Mouse (Mus musculus) layer of hippocampus, adult 2 months (tissue): ENCODE measurements around the gene Abtb2. TPM values are rescaled to one million over a fixed set of nuclear protein-coding genes. Genes with fewer than 3 reads are reported as not detected.

Source experiments
- DNase-seq, 2 experiments: peaks; one replicate each; pipeline ENCODE4 v3.0.0; 2022; ENCODE audit warnings: low spot score in 2 of 2
- H3K27ac ChIP-seq: fragments of 200-600 bp; 2 replicates; pipeline ENCODE4 v1.8.1; 2022
- H3K4me3 ChIP-seq: fragments of 200-600 bp; 2 replicates; pipeline ENCODE4 v1.8.1; 2022; ENCODE audit warnings: mild to moderate bottlenecking
- CTCF ChIP-seq: fragments of 200-600 bp; conservative IDR thresholded peaks from 2 replicates; pipeline ENCODE4 v1.8.1; 2022; ENCODE audit warnings: antibody characterized with exemption, mild to moderate bottlenecking, moderate library complexity
- total RNA-seq, 2 experiments: library from RNA; stranded (reverse); gene quantifications; 2 replicates each; pipeline ENCODE4 v1.2.3; 2021

The Abtb2 gene
- total RNA-seq, 2 experiments from 2014 or later: 9.5 to 10.3 TPM

- DNase-seq: no peak
- TF ChIP-seq CTCF: no peak
- no peak overlapping the region for H3K27ac ChIP-seq
- H3K4me3 ChIP-seq: no peak overlapping the region
Measured at GRCm38 (mm10) chr2:103691278-103691677, 125.2 kb downstream of the Abtb2 start.

- H3K4me3 ChIP-seq: no peak overlapping the region
- H3K27ac ChIP-seq: no peak overlapping the region
- DNase-seq: no peak
- no peak for TF ChIP-seq CTCF
Measured at GRCm38 (mm10) chr2:103692810-103693209, 126.7 kb downstream of the Abtb2 start.

- no peak for TF ChIP-seq CTCF
- DNase-seq: no peak
- no peak overlapping the region for H3K4me3 ChIP-seq
- H3K27ac ChIP-seq: no peak overlapping the region
Measured at GRCm38 (mm10) chr2:103694777-103695563, 128.9 kb downstream of the Abtb2 start.

- H3K4me3 ChIP-seq: no peak overlapping the region
- no peak for TF ChIP-seq CTCF
- no peak overlapping the region for H3K27ac ChIP-seq
- no peak for DNase-seq
Measured at GRCm38 (mm10) chr2:103696177-103696576, 130.1 kb downstream of the Abtb2 start.

GRCm38 (mm10) chr2:103700514-103700913 lies 134.4 kb downstream of the Abtb2 start:
- no peak for DNase-seq
- H3K4me3 ChIP-seq: no peak overlapping the region
- peak; percentile 67 for TF ChIP-seq CTCF
- no peak overlapping the region for H3K27ac ChIP-seq

GRCm38 (mm10) chr2:103703336-103703735 lies 137.2 kb downstream of the Abtb2 start:
- DNase-seq: no peak
- TF ChIP-seq CTCF: no peak
- Histone ChIP-seq H3K27ac (no peak overlapping the region), H3K4me3 (no peak overlapping the region)

GRCm38 (mm10) chr2:103703865-103704264 lies 137.8 kb downstream of the Abtb2 start:
- DNase-seq: no peak
- no peak for TF ChIP-seq CTCF
- H3K27ac ChIP-seq: no peak overlapping the region

GRCm38 (mm10) chr2:103705826-103706225 lies 139.7 kb downstream of the Abtb2 start:
- Histone ChIP-seq H3K4me3 (no peak overlapping the region), H3K27ac (no peak overlapping the region)
- no peak for DNase-seq
- no peak for TF ChIP-seq CTCF

More at GRCm38 (mm10) chr2:103703865-103704264, 137.8 kb downstream of the Abtb2 start:
- no peak overlapping the region for H3K4me3 ChIP-seq

- DNase-seq: peak; percentile 47 to 76
- TF ChIP-seq CTCF: no peak
- Histone ChIP-seq H3K4me3 (no peak overlapping the region), H3K27ac (no peak overlapping the region)
Measured at GRCm38 (mm10) chr2:103706226-103706625, 140.1 kb downstream of the Abtb2 start.

- no peak for TF ChIP-seq CTCF
- Histone ChIP-seq H3K4me3 (no peak overlapping the region), H3K27ac (no peak overlapping the region)
- no peak for DNase-seq
Measured at GRCm38 (mm10) chr2:103707056-103707776, 141.1 kb downstream of the Abtb2 start.

GRCm38 (mm10) chr2:103710849-103711248 lies 144.7 kb downstream of the Abtb2 start:
- H3K27ac ChIP-seq: no peak overlapping the region
- H3K4me3 ChIP-seq: no peak overlapping the region
- DNase-seq: no peak
- no peak for TF ChIP-seq CTCF

- no peak overlapping the region for H3K27ac ChIP-seq
- H3K4me3 ChIP-seq: no peak overlapping the region
- DNase-seq: no peak
- TF ChIP-seq CTCF: no peak
Measured at GRCm38 (mm10) chr2:103713831-103714230, 147.7 kb downstream of the Abtb2 start.

GRCm38 (mm10) chr2:103714412-103714811 lies 148.3 kb downstream of the Abtb2 start:
- no peak for DNase-seq
- Histone ChIP-seq H3K27ac (no peak overlapping the region), H3K4me3 (no peak overlapping the region)
- no peak for TF ChIP-seq CTCF
